Mouse (Mus musculus): ENCODE measurements around the gene Gpx8.

Gene Gpx8

DNA sequence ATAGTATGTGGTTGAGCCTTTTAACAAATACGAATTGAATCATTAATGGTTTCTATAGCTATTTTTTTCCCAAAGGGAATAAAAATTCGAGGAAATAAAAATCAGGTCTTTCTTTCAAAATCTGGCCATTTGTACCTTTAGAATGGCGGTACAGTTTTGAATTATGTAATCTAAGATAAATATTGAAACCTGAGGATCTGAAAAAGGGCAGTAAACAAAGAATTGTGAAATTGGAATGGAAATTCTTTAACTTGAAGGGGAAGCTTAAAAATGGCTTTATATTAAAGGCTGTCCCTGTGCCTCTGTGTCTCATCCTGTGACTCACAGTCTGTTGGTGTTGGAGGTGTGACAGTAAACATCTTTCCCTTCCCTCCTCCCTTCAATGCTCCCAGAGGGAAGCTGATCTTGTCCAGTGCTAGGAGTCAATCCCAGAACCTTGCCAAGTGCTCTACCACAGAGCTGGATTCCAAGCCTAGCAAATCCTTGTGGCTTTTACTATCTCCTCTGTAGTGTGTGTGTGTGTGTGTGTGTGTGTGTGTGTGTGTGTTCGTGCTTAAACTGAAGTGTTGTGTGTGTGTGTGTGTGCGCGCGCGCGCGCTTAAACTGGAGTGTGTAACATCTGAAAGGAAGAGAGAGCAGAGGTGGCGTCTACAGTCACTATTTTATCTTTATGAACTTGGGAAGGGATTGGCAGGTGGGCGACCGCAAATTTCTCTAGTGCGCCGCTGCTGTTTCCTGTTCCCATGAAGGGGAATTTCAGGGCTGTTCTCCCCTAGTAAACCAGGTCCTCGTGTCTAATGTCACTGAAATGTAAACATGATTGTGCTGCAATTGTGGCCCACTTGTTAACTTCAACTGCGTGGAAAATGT is 22.7 kb downstream of the Gpx8 start:
- DNase-seq: peak; percentile 66

GRCm38 (mm10) chr13:113022467-113022866 is 23.7 kb downstream of the Gpx8 start:
- DNase-seq: no peak

DNA sequence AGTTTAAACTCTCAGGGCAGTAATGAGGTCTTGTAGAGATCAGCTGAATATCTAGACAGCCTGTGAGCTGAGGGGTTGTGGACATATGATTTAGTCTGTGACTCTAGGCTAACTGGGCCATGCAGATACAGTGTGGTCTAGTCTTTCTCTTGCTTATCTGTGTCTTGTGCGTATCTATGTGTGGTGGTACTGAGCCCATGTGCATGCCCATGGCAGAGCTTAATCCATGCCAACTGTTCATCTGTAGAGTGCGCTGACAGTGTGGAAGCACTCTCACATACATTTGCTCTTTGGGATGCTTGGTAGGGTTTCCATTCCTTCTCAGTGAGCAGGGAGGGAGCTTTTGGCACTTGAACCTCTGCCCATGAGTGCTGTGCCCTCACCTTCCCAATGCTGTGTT is 24.7 kb downstream of the Gpx8 start:
- no peak for DNase-seq

- DNase-seq: peak; percentile 28
These were observed 32.8 kb downstream of the Gpx8 start for GRCm38 (mm10) chr13:113013174-113013953.

DNA sequence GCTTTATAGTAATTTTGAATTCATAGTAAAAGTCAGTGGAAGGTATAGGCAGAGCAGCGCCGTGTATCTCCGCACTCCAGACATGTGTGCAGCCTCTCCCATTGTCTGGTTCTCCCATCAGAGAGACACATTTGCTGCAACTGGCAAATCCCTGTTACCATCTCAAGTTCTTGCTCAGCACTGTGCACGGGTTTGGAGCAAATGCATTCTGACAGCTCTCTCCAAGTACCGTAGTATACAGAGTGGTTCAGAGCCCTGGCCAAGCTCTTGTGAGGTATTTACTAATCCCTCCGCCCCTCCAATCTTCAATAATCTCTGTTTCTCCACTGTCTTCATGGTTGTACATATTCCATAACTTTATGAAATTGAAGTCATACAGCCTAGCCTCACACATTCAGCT is 33.5 kb downstream of the Gpx8 start:
- no peak for DNase-seq

- DNase-seq: no peak
These were observed 45.5 kb downstream of the Gpx8 start for GRCm38 (mm10) chr13:113000576-113001318.

DNA sequence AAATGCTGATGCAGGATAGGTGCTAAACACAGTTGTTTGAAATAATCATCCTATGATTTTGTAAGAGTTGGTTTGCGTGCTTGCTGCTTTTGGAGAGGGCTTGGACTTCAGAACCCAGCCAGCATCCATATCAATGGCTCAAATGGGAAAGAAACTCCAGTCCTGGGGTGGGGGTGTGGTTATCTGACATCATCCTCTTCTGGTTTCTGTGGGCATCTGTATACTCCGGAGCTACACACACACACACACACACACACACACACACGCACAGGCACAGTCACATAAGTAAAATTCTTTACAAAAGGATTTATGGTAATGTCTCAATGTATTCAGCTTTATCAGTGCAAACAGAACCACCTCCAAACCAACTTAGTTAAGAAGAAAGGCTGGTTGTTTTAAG is 46.1 kb downstream of the Gpx8 start:
- DNase-seq: no peak

- peak; percentile 15 for DNase-seq
These were observed 47.6 kb downstream of the Gpx8 start for GRCm38 (mm10) chr13:112998427-112999201.

DNA sequence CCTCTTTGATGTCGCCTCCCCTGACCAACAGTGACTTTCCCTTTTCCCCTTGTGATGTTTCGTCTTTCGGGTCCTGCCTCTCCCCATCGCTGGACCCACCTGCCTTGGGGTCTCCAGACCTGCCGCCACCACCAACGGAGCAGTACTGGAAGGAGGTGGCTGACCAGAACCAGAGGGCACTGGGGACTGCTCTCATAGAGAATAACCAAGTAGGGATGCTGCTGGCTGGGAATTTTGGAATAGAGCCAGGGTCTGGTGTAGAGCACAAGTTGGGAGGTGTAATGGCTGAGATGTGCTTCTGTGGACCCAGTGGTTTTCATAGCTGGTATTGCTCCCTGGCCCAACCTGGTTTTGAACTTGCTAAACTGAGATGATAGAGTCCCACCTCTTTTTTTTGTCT is 48.8 kb downstream of the Gpx8 start:
- DNase-seq: no peak

- DNase-seq: no peak
These were observed 49.8 kb downstream of the Gpx8 start for GRCm38 (mm10) chr13:112996407-112996806.

DNA sequence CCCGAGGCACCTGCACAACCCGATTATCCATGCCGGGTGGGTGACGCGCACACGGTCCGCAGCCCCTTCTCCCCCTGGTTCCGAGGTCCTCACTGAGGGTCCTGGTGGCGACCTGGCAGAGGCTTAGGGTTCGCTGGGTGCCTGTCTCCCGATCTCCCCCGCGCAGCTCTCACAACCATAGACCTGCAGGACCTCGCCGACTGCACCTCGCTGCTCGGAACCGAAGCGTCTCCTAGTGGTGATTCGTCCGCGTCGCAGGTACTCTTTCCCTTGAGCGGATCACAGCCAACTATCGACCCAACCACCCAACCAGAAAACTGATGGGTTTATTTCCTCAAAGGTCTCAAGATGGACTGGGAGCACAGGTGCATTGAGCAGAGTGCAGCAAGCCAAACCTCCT is 52.0 kb downstream of the Gpx8 start:
- DNase-seq: peak; percentile 73

- DNase-seq: peak; percentile 36
These were observed 52.6 kb downstream of the Gpx8 start, which contains the start of gene Mcidas for GRCm38 (mm10) chr13:112993531-112994152. TSS of gene Mcidas (plus strand) at chr13:112993845.

All from thymus, postnatal 14 days (tissue).